Mouse (Mus musculus): ENCODE measurements around the gene Itpk1.

DNA sequence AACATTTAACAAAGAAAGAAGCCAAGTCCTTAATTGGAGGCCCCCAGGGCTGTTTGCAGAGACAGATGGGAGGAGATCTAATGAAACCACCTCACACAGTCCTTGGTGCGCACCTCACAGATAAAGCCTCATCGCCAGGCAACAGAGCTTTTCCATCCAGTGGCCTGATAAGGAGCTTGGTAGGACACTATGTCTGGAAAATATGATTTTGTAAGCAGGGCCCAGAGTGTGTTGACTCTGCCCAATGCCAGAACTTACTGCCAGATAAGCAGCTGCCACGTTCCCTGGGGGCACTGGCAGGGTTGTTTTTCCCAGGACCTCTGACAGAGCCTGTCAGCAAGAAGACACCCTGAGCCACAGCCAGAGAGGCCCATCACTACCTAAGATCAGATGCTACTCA, 153.5 kb downstream of the Itpk1 start:
- TF ChIP-seq CTCF (IDR thresholded peaks at IDR 0.05; ENCODE audit: borderline replicate concordance, insufficient read depth, low read depth, low read length) (no peak), POLR2A (IDR thresholded peaks at IDR 0.05; ENCODE audit: borderline replicate concordance, insufficient read depth, low read length) (no peak)

Data from cerebellum, adult 2 months (tissue).